Mouse (Mus musculus) forebrain, embryonic 12.5 days (tissue): ENCODE measurements at regions not wholly inside any gene's neighbourhood (a gene's known extent, or its start where the extent isn't known, plus 50 kb on each side); places are given as distances from the start of the nearest gene placed in this dataset.

Experiments
- ATAC-seq: fragments of 200-750 bp; cut with Nextera tagmentation; 2 replicates; pipeline ENCODE4 v1.8.0; 2017; ENCODE audit warnings: moderate TSS enrichment; ENCODE audit not compliant: low FRiP score
- H3K27ac ChIP-seq: fragments of 300-500 bp; sonication (generic); 2 replicates; pipeline ENCODE4 v1.5.1; 2016; ENCODE audit warnings: mild to moderate bottlenecking
- H3K27me3 ChIP-seq: fragments of 300-500 bp; sonication (generic); 2 replicates; pipeline ENCODE4 v1.6.1; 2016; ENCODE audit warnings: mild to moderate bottlenecking
- H3K36me3 ChIP-seq: fragments of 300-500 bp; sonication (generic); replicated peaks from 2 replicates; pipeline ENCODE4 v1.6.1; 2016; ENCODE audit warnings: mild to moderate bottlenecking
- H3K4me1 ChIP-seq: fragments of 300-500 bp; sonication (generic); 2 replicates; pipeline ENCODE4 v1.6.1; 2016
- H3K4me2 ChIP-seq: fragments of 300-500 bp; sonication (generic); 2 replicates; pipeline ENCODE4 v1.6.1; 2016; ENCODE audit warnings: mild to moderate bottlenecking, moderate library complexity
- H3K4me3 ChIP-seq: fragments of 300-500 bp; sonication (generic); replicated peaks from 2 replicates; pipeline ENCODE4 v1.5.1; 2016; ENCODE audit warnings: mild to moderate bottlenecking
- H3K9ac ChIP-seq: fragments of 300-500 bp; sonication (generic); 2 replicates; pipeline ENCODE4 v1.6.1; 2016; ENCODE audit warnings: mild to moderate bottlenecking
- H3K9me3 ChIP-seq: fragments of 300-500 bp; sonication (generic); 2 replicates; pipeline ENCODE4 v1.6.1; 2016
- WGBS: fragments of 180-500 bp; shearing (Covaris S2); methylation state at CpG from one replicate; pipeline ENCODE4 v1.1.7; 2016; 5-methylcytosine and 5-hydroxymethylcytosine counted together

GRCm38 (mm10) chr9:85581028-85581595 lies 168.0 kb downstream of the Ibtk start:
- Histone ChIP-seq H3K9me3 (no peaks in the 10 kb centered on the region), H3K4me3 (no peak overlapping the region), H3K4me2 (no peak overlapping the region), H3K4me1 (no peaks in the 10 kb centered on the region), H3K27ac (no peak overlapping the region), H3K9ac (no peak overlapping the region), H3K27me3 (no peaks in the 10 kb centered on the region), H3K36me3 (no peaks in the 10 kb centered on the region)
- no peak for ATAC-seq
- WGBS = 90% methylated on average over 1 of the region's 1 CpGs

- WGBS = 91% methylated on average over 7 of the region's 7 CpGs
- Histone ChIP-seq H3K4me1 (no peaks in the 10 kb centered on the region), H3K36me3 (no peaks in the 10 kb centered on the region), H3K9me3 (no peaks in the 10 kb centered on the region), H3K9ac (no peak overlapping the region), H3K27ac (no peak overlapping the region), H3K4me3 (no peak overlapping the region), H3K27me3 (no peaks in the 10 kb centered on the region), H3K4me2 (no peak overlapping the region)
- ATAC-seq = no peak
These were observed 171.3 kb downstream of the Ibtk start for GRCm38 (mm10) chr9:85577812-85578211.

- 94% methylated on average over 1 of the region's 1 CpGs for WGBS
- H3K9me3 ChIP-seq = no peaks in the 10 kb centered on the region
- H3K9ac ChIP-seq = no peak overlapping the region
- H3K27ac ChIP-seq = no peak overlapping the region
- no peak for ATAC-seq
- H3K27me3 ChIP-seq = no peaks in the 10 kb centered on the region
- no peaks in the 10 kb centered on the region for H3K36me3 ChIP-seq
- H3K4me1 ChIP-seq = no peaks in the 10 kb centered on the region
- H3K4me3 ChIP-seq = no peak overlapping the region
- H3K4me2 ChIP-seq = no peak overlapping the region
These were observed 171.8 kb downstream of the Ibtk start for GRCm38 (mm10) chr9:85577338-85577737.

- H3K9me3 ChIP-seq = no peaks in the 10 kb centered on the region
- H3K9ac ChIP-seq = no peak overlapping the region
- H3K36me3 ChIP-seq = no peaks in the 10 kb centered on the region
- no peak overlapping the region for H3K4me2 ChIP-seq
- no peaks in the 10 kb centered on the region for H3K27me3 ChIP-seq
- ATAC-seq = no peak
- H3K4me3 ChIP-seq = no peak overlapping the region
- no peak overlapping the region for H3K27ac ChIP-seq
- 87% methylated on average over 8 of the region's 8 CpGs for WGBS
- H3K4me1 ChIP-seq = no peaks in the 10 kb centered on the region
These were observed 180.3 kb downstream of the Ibtk start for GRCm38 (mm10) chr9:85568877-85569276.

GRCm38 (mm10) chr9:85551871-85552270 lies 197.3 kb downstream of the Ibtk start:
- no peak for ATAC-seq
- WGBS = 33% methylated on average over 1 of the region's 1 CpGs
- Histone ChIP-seq H3K27ac (no peak overlapping the region), H3K9ac (no peak overlapping the region), H3K9me3 (no peaks in the 10 kb centered on the region), H3K4me2 (no peak overlapping the region), H3K4me1 (no peaks in the 10 kb centered on the region), H3K36me3 (no peaks in the 10 kb centered on the region), H3K4me3 (no peak overlapping the region), H3K27me3 (no peaks in the 10 kb centered on the region)

GRCm38 (mm10) chr9:85550455-85550854 lies 198.7 kb downstream of the Ibtk start:
- Histone ChIP-seq H3K9ac (no peak overlapping the region), H3K4me2 (no peak overlapping the region), H3K4me1 (no peaks in the 10 kb centered on the region), H3K9me3 (no peaks in the 10 kb centered on the region), H3K27me3 (no peaks in the 10 kb centered on the region), H3K27ac (no peak overlapping the region), H3K4me3 (no peak overlapping the region), H3K36me3 (no peaks in the 10 kb centered on the region)
- 96% methylated on average over 3 of the region's 3 CpGs for WGBS
- no peak for ATAC-seq

- H3K27me3 ChIP-seq = no peaks in the 10 kb centered on the region
- no peaks in the 10 kb centered on the region for H3K9me3 ChIP-seq
- no peak overlapping the region for H3K9ac ChIP-seq
- H3K27ac ChIP-seq = no peak overlapping the region
- no peaks in the 10 kb centered on the region for H3K4me1 ChIP-seq
- no peak overlapping the region for H3K4me3 ChIP-seq
- no peak overlapping the region for H3K4me2 ChIP-seq
- WGBS = 82% methylated on average over 2 of the region's 2 CpGs
- no peaks in the 10 kb centered on the region for H3K36me3 ChIP-seq
- no peak for ATAC-seq
These were observed 202.9 kb downstream of the Ibtk start for GRCm38 (mm10) chr9:85546226-85546625.

- Histone ChIP-seq H3K9ac (no peak overlapping the region), H3K4me3 (no peak overlapping the region), H3K9me3 (no peaks in the 10 kb centered on the region), H3K4me2 (no peak overlapping the region), H3K27me3 (no peaks in the 10 kb centered on the region), H3K36me3 (no peaks in the 10 kb centered on the region), H3K27ac (no peak overlapping the region), H3K4me1 (no peaks in the 10 kb centered on the region)
- WGBS = 97% methylated on average over 1 of the region's 1 CpGs
- ATAC-seq = no peak
These were observed 203.6 kb downstream of the Ibtk start for GRCm38 (mm10) chr9:85545566-85545965.

- H3K9me3 ChIP-seq = no peaks in the 10 kb centered on the region
- 80% methylated on average over 3 of the region's 3 CpGs for WGBS
- no peak overlapping the region for H3K27ac ChIP-seq
- no peaks in the 10 kb centered on the region for H3K4me1 ChIP-seq
- no peaks in the 10 kb centered on the region for H3K27me3 ChIP-seq
- H3K36me3 ChIP-seq = no peaks in the 10 kb centered on the region
- H3K4me3 ChIP-seq = no peak overlapping the region
- no peak for ATAC-seq
- H3K4me2 ChIP-seq = no peak overlapping the region
- no peak overlapping the region for H3K9ac ChIP-seq
These were observed 210.6 kb downstream of the Ibtk start for GRCm38 (mm10) chr9:85538557-85538956.

GRCm38 (mm10) chr9:85528421-85528820 lies 201.3 kb upstream of the Tent5a start:
- Histone ChIP-seq H3K36me3 (no peaks in the 10 kb centered on the region), H3K4me3 (no peak overlapping the region), H3K27ac (no peak overlapping the region), H3K9ac (no peak overlapping the region), H3K4me1 (no peaks in the 10 kb centered on the region), H3K4me2 (no peak overlapping the region), H3K9me3 (no peaks in the 10 kb centered on the region), H3K27me3 (no peaks in the 10 kb centered on the region)
- ATAC-seq = no peak
- WGBS = 80% methylated on average over 3 of the region's 3 CpGs

- Histone ChIP-seq H3K9ac (no peak overlapping the region), H3K9me3 (no peaks in the 10 kb centered on the region), H3K27ac (no peak overlapping the region), H3K27me3 (no peaks in the 10 kb centered on the region), H3K4me3 (no peak overlapping the region), H3K36me3 (no peaks in the 10 kb centered on the region), H3K4me2 (no peak overlapping the region), H3K4me1 (no peaks in the 10 kb centered on the region)
- ATAC-seq = no peak
These were observed 197.6 kb upstream of the Tent5a start for GRCm38 (mm10) chr9:85524733-85525132.

- no peak overlapping the region for H3K27ac ChIP-seq
- H3K27me3 ChIP-seq = no peaks in the 10 kb centered on the region
- no peaks in the 10 kb centered on the region for H3K36me3 ChIP-seq
- no peaks in the 10 kb centered on the region for H3K9me3 ChIP-seq
- no peak overlapping the region for H3K4me3 ChIP-seq
- no peak overlapping the region for H3K4me2 ChIP-seq
- no peak for ATAC-seq
- no peak overlapping the region for H3K9ac ChIP-seq
- no peaks in the 10 kb centered on the region for H3K4me1 ChIP-seq
- WGBS = 93% methylated on average over 2 of the region's 2 CpGs
These were observed 194.2 kb upstream of the Tent5a start for GRCm38 (mm10) chr9:85521342-85521741.

- Histone ChIP-seq H3K36me3 (no peaks in the 10 kb centered on the region), H3K27ac (no peak overlapping the region), H3K4me2 (no peak overlapping the region), H3K9me3 (no peaks in the 10 kb centered on the region), H3K27me3 (no peaks in the 10 kb centered on the region), H3K4me3 (no peak overlapping the region), H3K9ac (no peak overlapping the region), H3K4me1 (no peaks in the 10 kb centered on the region)
- ATAC-seq = no peak
- 89% methylated on average over 6 of the region's 6 CpGs for WGBS
These were observed 193.8 kb upstream of the Tent5a start for GRCm38 (mm10) chr9:85520941-85521340.
